Mouse (Mus musculus): ENCODE data around the gene Rpap3.

- no peak; a peak in 1 of 6 replicates for TF ChIP-seq CTCF (IDR thresholded peaks at IDR 0.05 in 2 of 3, conservative IDR thresholded peaks at IDR 0.05 in 1 of 3; ENCODE audit: control insufficient read depth in 1 of 3, insufficient read depth in 1 of 3, low read depth in 2 of 3, low read length in 3 of 3, poor library complexity in 1 of 3, severe bottlenecking in 1 of 3)
- peak; percentile 29 to 34; a peak in 1 of 4 replicates for TF ChIP-seq EP300 (IDR thresholded peaks at IDR 0.05; ENCODE audit: low read depth in 1 of 2, low read length in 2 of 2)
- 0 out of 2 replicates have a peak, but pooled peaks have one; percentile 11 for TF ChIP-seq USF1 (IDR thresholded peaks at IDR 0.05; ENCODE audit: low read depth, low read length)
- no peak for TF ChIP-seq MEF2A (IDR thresholded peaks at IDR 0.05; ENCODE audit: extremely low read depth, insufficient replicate concordance, low read depth, low read length, poor library complexity, severe bottlenecking)
- TF ChIP-seq POLR2AphosphoS5 (IDR thresholded peaks at IDR 0.05; ENCODE audit: borderline replicate concordance, low read depth, low read length), result no peak
- peak; percentile 59; the same call in 1 of the 2 replicates for TF ChIP-seq HCFC1 (IDR thresholded peaks at IDR 0.05; ENCODE audit: low read depth, low read length)
- TF ChIP-seq ZC3H11A (IDR thresholded peaks at IDR 0.05; ENCODE audit: low read depth, low read length), result no peak
- TF ChIP-seq MYB (IDR thresholded peaks at IDR 0.05; ENCODE audit: low read depth, low read length), result no peak
- no peak for TF ChIP-seq TBP (IDR thresholded peaks at IDR 0.05; ENCODE audit: low read depth, low read length)
Observed at GRCm38 (mm10) chr15:97665770-97666456, 39.7 kb downstream of the Rpap3 start.
